In the genomic region with DNA sequence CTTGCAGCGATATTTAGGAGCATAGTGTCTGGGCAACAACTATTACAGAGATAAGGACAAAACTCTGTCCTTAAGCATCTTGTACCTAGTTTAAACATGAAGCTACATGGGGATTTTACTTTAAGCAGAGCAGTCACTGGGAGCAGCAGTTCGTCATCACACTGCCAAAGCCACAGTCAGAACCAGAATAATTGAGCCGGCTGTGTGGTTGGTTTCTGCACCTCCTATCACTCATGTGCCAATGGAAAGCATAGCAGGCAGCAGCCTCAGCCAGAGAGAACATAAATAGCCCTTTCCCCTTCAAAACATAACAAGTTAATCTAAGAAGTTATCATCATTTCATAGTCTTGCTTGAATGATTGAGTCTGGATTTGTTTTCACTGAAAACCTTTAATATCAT, we compare ENCODE assay signal across 28 mouse cellular contexts.
DNase-seq lines count a peak whose midpoint lies in the region; ATAC-seq lines count a peak whose summit lies in the region.
"Had no signal": no experiment of that assay in that cellular context is flagged by ENCODE, and none has a peak within 500 bp of the region (broad histone marks: within the 10 kb centered on the region; RNA-seq: fewer than 3 reads in every experiment).

No protein-coding gene starts in this region.

- H3K27ac ChIP-seq in heart, embryonic 13.5 days (replicated peaks), result peak overlapping the region; percentile 20; the same call in 1 of the 2 replicates
- H3K27ac ChIP-seq: embryonic facial prominence, embryonic 15.5 days; forebrain, embryonic 13.5 days; heart, embryonic 15.5 days; intestine, embryonic 15.5 days; liver, embryonic 12.5 days; stomach, embryonic 15.5 days had no signal

- H3K4me3 ChIP-seq in heart, embryonic 13.5 days, result no peak overlapping the region
- H3K4me3 ChIP-seq: embryonic facial prominence, embryonic 15.5 days; forebrain, embryonic 13.5 days; heart, embryonic 15.5 days; intestine, embryonic 15.5 days; liver, embryonic 12.5 days; stomach, embryonic 15.5 days had no signal

- intact Hi-C loops in heart, postnatal 25 days (cut with DNase I), result no loop called here

- H3K9me3 ChIP-seq in heart, embryonic 13.5 days, result no peaks in the 10 kb centered on the region
- H3K9me3 ChIP-seq: embryonic facial prominence, embryonic 15.5 days; forebrain, embryonic 13.5 days; heart, embryonic 15.5 days; intestine, embryonic 15.5 days; liver, embryonic 12.5 days; stomach, embryonic 15.5 days had no signal

- H3K36me3 ChIP-seq in heart, embryonic 13.5 days, result no peaks in the 10 kb centered on the region
- H3K36me3 ChIP-seq: embryonic facial prominence, embryonic 15.5 days; heart, embryonic 15.5 days; intestine, embryonic 15.5 days; liver, embryonic 12.5 days; stomach, embryonic 15.5 days had no signal

- peak; percentile 40 to 55 for DNase-seq in cerebellum, postnatal 14 days
- no peak for DNase-seq in cerebellum, adult 11 months
- no peak for DNase-seq in heart, postnatal 25 days (ENCODE audit: low spot score)
- DNase-seq in Muller cell, postnatal 12 days (ENCODE audit: inconsistent ontology term), result peak; percentile 21
- DNase-seq in brain, adult 2 months (ENCODE audit: low read depth, low spot score), result peak; percentile 74
- no peak for DNase-seq in adipocyte (ENCODE audit: low spot score)
- DNase-seq: adrenal gland, postnatal 10 days; B cell, adult 2 months; gastrocnemius, postnatal 10 days; heart, postnatal 4 days; kidney, adult 2 months; layer of hippocampus, postnatal 36 days; left cerebral cortex, postnatal 4 days; liver, postnatal 0 days; lung, postnatal 36 days; right cerebral cortex, postnatal 25 days; thymus, postnatal 14 days had no signal

- WGBS in heart, embryonic 13.5 days, result 37% methylated on average over 3 of the region's 3 CpGs

- peaks cover 17% of the 10 kb centered on the region for H3K4me1 ChIP-seq in heart, embryonic 13.5 days
- H3K4me1 ChIP-seq: embryonic facial prominence, embryonic 15.5 days; forebrain, embryonic 13.5 days; intestine, embryonic 15.5 days; liver, embryonic 12.5 days; stomach, embryonic 15.5 days had no signal

- no peak for ATAC-seq in heart, embryonic 13.5 days (ENCODE audit: extremely low read depth, insufficient number of reproducible peaks, low FRiP score, low TSS enrichment)
- ATAC-seq: activated CD4-positive, CD25-positive, alpha-beta regulatory T cell, adult 4 months; forebrain, embryonic 13.5 days; hindbrain, embryonic 16.5 days; intestine, embryonic 15.5 days; liver, embryonic 12.5 days; liver, postnatal 0 days; midbrain, embryonic 16.5 days had no signal

- H3K4me2 ChIP-seq in heart, embryonic 13.5 days, result no peak overlapping the region
- H3K4me2 ChIP-seq: embryonic facial prominence, embryonic 15.5 days; forebrain, embryonic 13.5 days; heart, embryonic 15.5 days; intestine, embryonic 15.5 days; liver, embryonic 12.5 days; midbrain, embryonic 11.5 days; stomach, embryonic 15.5 days had no signal

- H3K27me3 ChIP-seq in heart, embryonic 13.5 days (replicated peaks), result no peaks in the 10 kb centered on the region
- H3K27me3 ChIP-seq: embryonic facial prominence, embryonic 15.5 days; forebrain, embryonic 13.5 days; heart, embryonic 15.5 days; intestine, embryonic 15.5 days; liver, embryonic 12.5 days; stomach, embryonic 15.5 days had no signal

- no peak overlapping the region for H3K9ac ChIP-seq in heart, embryonic 13.5 days
- H3K9ac ChIP-seq: embryonic facial prominence, embryonic 15.5 days; forebrain, embryonic 13.5 days; heart, embryonic 15.5 days; intestine, embryonic 15.5 days; liver, embryonic 12.5 days; liver, postnatal 0 days; stomach, embryonic 15.5 days had no signal

Comparison
In these comparisons a context has a peak if more than half of its experiments do, and no peak if none do; other contexts are left out.
1. DNase-seq: peak in cerebellum, postnatal 14 days (2 of 2), Muller cell, postnatal 12 days (single experiment) and brain, adult 2 months (single experiment); none in cerebellum, adult 11 months (single experiment), heart, postnatal 25 days (single experiment) and adipocyte (single experiment).